Mouse (Mus musculus): ENCODE measurements at regions not wholly inside any gene's neighbourhood (a gene's known extent, or its start where the extent isn't known, plus 50 kb on each side); places are given as distances from the start of the nearest gene placed in this dataset.
"Not testable (repeated sequence)": the region's sequence is repeated elsewhere in the genome, so short reads cannot be mapped to it uniquely, and the experiment has no call there.

GRCm38 (mm10) chr4:64432097-64432496, 385.3 kb upstream of the Tnc start:
- Histone ChIP-seq H3K4me1 (ENCODE audit: control insufficient read depth, insufficient read depth) (no peaks in the 10 kb centered on the region), H3K27ac (ENCODE audit: low read depth) (no peak overlapping the region), H3K9me3 (replicated peaks; ENCODE audit: control insufficient read depth, low read length) (no peaks in the 10 kb centered on the region), H3K27me3 (ENCODE audit: control insufficient read depth, insufficient read depth, low read length) (no peaks in the 10 kb centered on the region), H3K9ac (replicated peaks; ENCODE audit: low read depth, low read length) (no peak overlapping the region), H3K36me3 (replicated peaks; ENCODE audit: control insufficient read depth, insufficient read depth, low read length) (no peaks in the 10 kb centered on the region), H3K4me3 (ENCODE audit: low read depth, low read length) (no peak overlapping the region), H3K4me2 (ENCODE audit: low read depth, low read length) (no peak overlapping the region)
- 69% methylated on average over 1 of the region's 1 CpGs for WGBS
- DNase-seq (ENCODE audit: low spot score) (no peak), ATAC-seq (ENCODE audit: insufficient read depth, low read depth) (no peak)
- TF ChIP-seq EP300 (IDR thresholded peaks at IDR 0.05; ENCODE audit: low read depth) (no peak), CTCF (IDR thresholded peaks at IDR 0.05; ENCODE audit: low read depth) (no peak)

- Histone ChIP-seq H3K9ac (replicated peaks; ENCODE audit: low read depth, low read length) (no peak overlapping the region), H3K36me3 (replicated peaks; ENCODE audit: control insufficient read depth, insufficient read depth, low read length) (no peaks in the 10 kb centered on the region), H3K4me2 (ENCODE audit: low read depth, low read length) (no peak overlapping the region), H3K27me3 (ENCODE audit: control insufficient read depth, insufficient read depth, low read length) (no peaks in the 10 kb centered on the region), H3K4me1 (ENCODE audit: control insufficient read depth, insufficient read depth) (no peaks in the 10 kb centered on the region), H3K9me3 (replicated peaks; ENCODE audit: control insufficient read depth, low read length) (no peaks in the 10 kb centered on the region), H3K27ac (ENCODE audit: low read depth) (no peak overlapping the region; the same call in 1 of the 2 replicates), H3K4me3 (ENCODE audit: low read depth, low read length) (no peak overlapping the region)
- 38% methylated on average over 13 of the region's 13 CpGs for WGBS
- DNase-seq (ENCODE audit: low spot score) (peak; percentile 11), ATAC-seq (ENCODE audit: insufficient read depth, low read depth) (peak; percentile 70; the same call in 1 of the 2 replicates)
- TF ChIP-seq EP300 (IDR thresholded peaks at IDR 0.05; ENCODE audit: low read depth) (no peak), CTCF (IDR thresholded peaks at IDR 0.05; ENCODE audit: low read depth) (no peak)
Observed at GRCm38 (mm10) chr4:64437744-64438594, 391.2 kb upstream of the Tnc start.

- DNase-seq (ENCODE audit: low spot score) (no peak), ATAC-seq (ENCODE audit: insufficient read depth, low read depth) (no peak)
- Histone ChIP-seq H3K9me3 (replicated peaks; ENCODE audit: control insufficient read depth, low read length) (no peaks in the 10 kb centered on the region), H3K36me3 (replicated peaks; ENCODE audit: control insufficient read depth, insufficient read depth, low read length) (no peaks in the 10 kb centered on the region), H3K4me2 (ENCODE audit: low read depth, low read length) (no peak overlapping the region), H3K4me1 (ENCODE audit: control insufficient read depth, insufficient read depth) (no peaks in the 10 kb centered on the region), H3K27me3 (ENCODE audit: control insufficient read depth, insufficient read depth, low read length) (no peaks in the 10 kb centered on the region), H3K27ac (ENCODE audit: low read depth) (no peak overlapping the region), H3K4me3 (ENCODE audit: low read depth, low read length) (no peak overlapping the region), H3K9ac (replicated peaks; ENCODE audit: low read depth, low read length) (no peak overlapping the region)
- TF ChIP-seq CTCF (IDR thresholded peaks at IDR 0.05; ENCODE audit: low read depth), result no peak
- TF ChIP-seq EP300 (IDR thresholded peaks at IDR 0.05; ENCODE audit: low read depth), result no peak
- 40% methylated on average over 1 of the region's 1 CpGs for WGBS
Observed at GRCm38 (mm10) chr4:64451442-64451841, 404.6 kb upstream of the Tnc start.

GRCm38 (mm10) chr4:64451946-64452345, 405.1 kb upstream of the Tnc start:
- Histone ChIP-seq H3K36me3 (replicated peaks; ENCODE audit: control insufficient read depth, insufficient read depth, low read length) (no peaks in the 10 kb centered on the region), H3K4me1 (ENCODE audit: control insufficient read depth, insufficient read depth) (no peaks in the 10 kb centered on the region), H3K9me3 (replicated peaks; ENCODE audit: control insufficient read depth, low read length) (no peaks in the 10 kb centered on the region), H3K9ac (replicated peaks; ENCODE audit: low read depth, low read length) (no peak overlapping the region), H3K4me2 (ENCODE audit: low read depth, low read length) (no peak overlapping the region), H3K27me3 (ENCODE audit: control insufficient read depth, insufficient read depth, low read length) (no peaks in the 10 kb centered on the region), H3K4me3 (ENCODE audit: low read depth, low read length) (no peak overlapping the region), H3K27ac (ENCODE audit: low read depth) (no peak overlapping the region)
- no peak for TF ChIP-seq CTCF (IDR thresholded peaks at IDR 0.05; ENCODE audit: low read depth)
- no peak for TF ChIP-seq EP300 (IDR thresholded peaks at IDR 0.05; ENCODE audit: low read depth)
- ATAC-seq (ENCODE audit: insufficient read depth, low read depth), result no peak
- no peak for DNase-seq (ENCODE audit: low spot score)
- WGBS, result 59% methylated on average over 1 of the region's 1 CpGs

GRCm38 (mm10) chr4:64492260-64492962, 445.6 kb upstream of the Tnc start:
- no peak overlapping the region for H3K4me2 ChIP-seq (ENCODE audit: low read depth, low read length)
- ATAC-seq (ENCODE audit: insufficient read depth, low read depth), result no peak
- no peak overlapping the region for H3K9ac ChIP-seq (replicated peaks; ENCODE audit: low read depth, low read length)
- TF ChIP-seq EP300 (IDR thresholded peaks at IDR 0.05; ENCODE audit: low read depth) (no peak), CTCF (IDR thresholded peaks at IDR 0.05; ENCODE audit: low read depth) (peak; percentile 50)
- 87% methylated on average over 1 of the region's 1 CpGs for WGBS
- peak; percentile 39 for DNase-seq (ENCODE audit: low spot score)
- no peak overlapping the region for H3K27ac ChIP-seq (ENCODE audit: low read depth)
- no peaks in the 10 kb centered on the region for H3K36me3 ChIP-seq (replicated peaks; ENCODE audit: control insufficient read depth, insufficient read depth, low read length)
- H3K4me1 ChIP-seq (ENCODE audit: control insufficient read depth, insufficient read depth), result no peaks in the 10 kb centered on the region
- H3K27me3 ChIP-seq (ENCODE audit: control insufficient read depth, insufficient read depth, low read length), result no peaks in the 10 kb centered on the region
- H3K9me3 ChIP-seq (replicated peaks; ENCODE audit: control insufficient read depth, low read length), result no peaks in the 10 kb centered on the region
- no peak overlapping the region for H3K4me3 ChIP-seq (ENCODE audit: low read depth, low read length)

GRCm38 (mm10) chr4:64497759-64498158, 450.9 kb upstream of the Tnc start:
- ATAC-seq (ENCODE audit: insufficient read depth, low read depth), result peak; percentile 78

More at GRCm38 (mm10) chr4:64497759-64498158, 450.9 kb upstream of the Tnc start:
- H3K36me3 ChIP-seq (replicated peaks; ENCODE audit: control insufficient read depth, insufficient read depth, low read length); H3K4me3 ChIP-seq (ENCODE audit: low read depth, low read length); H3K9ac ChIP-seq (replicated peaks; ENCODE audit: low read depth, low read length); H3K9me3 ChIP-seq (replicated peaks; ENCODE audit: control insufficient read depth, low read length); H3K4me1 ChIP-seq (ENCODE audit: control insufficient read depth, insufficient read depth); H3K4me2 ChIP-seq (ENCODE audit: low read depth, low read length); H3K27me3 ChIP-seq (ENCODE audit: control insufficient read depth, insufficient read depth, low read length); H3K27ac ChIP-seq (ENCODE audit: low read depth): not testable (repeated sequence)
- peak; percentile 24 for DNase-seq (ENCODE audit: low spot score)
